Mouse (Mus musculus) kidney, embryonic 14.5 days (tissue): Measurements from ENCODE around the gene Cd177. TPM values are rescaled to one million over a fixed set of nuclear protein-coding genes. Genes with fewer than 3 reads are reported as not detected.
"Not testable (repeated sequence)": the region's sequence is repeated elsewhere in the genome, so short reads cannot be mapped to it uniquely, and the experiment has no call there.

Source experiments
- ATAC-seq: fragments of 200-750 bp; cut with Nextera tagmentation; 2 replicates; pipeline ENCODE4 v1.8.0; 2017; ENCODE audit warnings: moderate number of reproducible peaks, mild to moderate bottlenecking, moderate TSS enrichment, moderate library complexity; ENCODE audit not compliant: low FRiP score, low TSS enrichment
- H3K27ac ChIP-seq: fragments of 300-500 bp; sonication (generic); 2 replicates; pipeline ENCODE4 v1.5.1; 2014; ENCODE audit warnings: low read depth, mild to moderate bottlenecking, low read length, moderate library complexity, mixed read lengths
- H3K27me3 ChIP-seq: fragments of 300-500 bp; sonication (generic); 2 replicates; pipeline ENCODE4 v1.6.1; 2014; ENCODE audit warnings: mild to moderate bottlenecking, low read length; ENCODE audit not compliant: control insufficient read depth, insufficient read depth
- H3K36me3 ChIP-seq: fragments of 300-500 bp; sonication (generic); 2 replicates; pipeline ENCODE4 v1.6.1; 2014; ENCODE audit warnings: low read length, mixed read lengths; ENCODE audit not compliant: control insufficient read depth, insufficient read depth
- H3K4me1 ChIP-seq: fragments of 300-500 bp; sonication (generic); 2 replicates; pipeline ENCODE4 v1.6.1; 2014; ENCODE audit warnings: low read length, mixed read lengths; ENCODE audit not compliant: control insufficient read depth, insufficient read depth
- H3K4me2 ChIP-seq: fragments of 300-500 bp; sonication (generic); replicated peaks from 2 replicates; pipeline ENCODE4 v1.6.1; 2014; ENCODE audit warnings: low read depth, mild to moderate bottlenecking, low read length
- H3K4me3 ChIP-seq: fragments of 300-500 bp; sonication (generic); 2 replicates; pipeline ENCODE4 v1.5.1; 2014; ENCODE audit warnings: mild to moderate bottlenecking, low read length
- H3K9ac ChIP-seq: fragments of 300-500 bp; sonication (generic); 2 replicates; pipeline ENCODE4 v1.6.1; 2014; ENCODE audit warnings: low read depth, mild to moderate bottlenecking, low read length, moderate library complexity
- H3K9me3 ChIP-seq: fragments of 300-500 bp; sonication (generic); 2 replicates; pipeline ENCODE4 v1.6.1; 2016; ENCODE audit warnings: low read length; ENCODE audit not compliant: control insufficient read depth
- WGBS: fragments of 180-500 bp; shearing (Covaris S2); extraction: QIAGEN DNeasy Blood & Tissue Kit; methylation state at CpG from one replicate; pipeline ENCODE4 v1.1.7; 2014; 5-methylcytosine and 5-hydroxymethylcytosine counted together
- polyA plus RNA-seq: library from polyadenylated mRNA; unstranded; fragments of >200 nt; fragmentation: Nextera tagmentation; extraction: Ambion mirVana; gene quantifications from 2 replicates; pipeline ENCODE4 v1.2.1, GENCODE M21; 2014

Cd177 gene
- polyA plus RNA-seq, 1 experiment from 2014 or later = 0.24 TPM

DNA sequence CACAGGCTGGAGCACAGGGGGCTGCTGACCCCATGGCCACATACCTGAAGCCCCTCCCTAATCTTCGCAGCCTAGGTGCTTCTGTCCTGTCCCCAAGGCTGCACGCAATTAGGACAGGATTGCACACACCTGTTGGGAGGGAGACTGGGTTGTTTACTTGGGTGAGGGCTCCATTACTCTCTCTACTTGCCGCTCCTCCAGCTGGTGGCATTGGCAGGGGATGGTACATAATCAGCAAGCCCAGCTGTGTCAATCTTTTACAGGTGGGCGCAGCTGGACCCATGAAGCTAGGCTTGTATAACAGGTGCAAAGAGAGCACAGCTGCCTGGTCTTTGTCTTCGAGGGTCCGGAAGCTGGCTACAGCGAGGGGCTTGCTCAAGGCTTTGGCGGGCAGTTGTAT lies 2.5 kb upstream of the Cd177 start:
- Histone ChIP-seq H3K27ac (no peak overlapping the region), H3K9ac (no peak overlapping the region), H3K36me3 (no peaks in the 10 kb centered on the region), H3K4me3 (no peak overlapping the region), H3K4me2 (no peak overlapping the region), H3K27me3 (no peaks in the 10 kb centered on the region), H3K4me1 (no peaks in the 10 kb centered on the region), H3K9me3 (no peaks in the 10 kb centered on the region)
- 85% methylated on average over 8 of the region's 8 CpGs for WGBS
- ATAC-seq = no peak

DNA sequence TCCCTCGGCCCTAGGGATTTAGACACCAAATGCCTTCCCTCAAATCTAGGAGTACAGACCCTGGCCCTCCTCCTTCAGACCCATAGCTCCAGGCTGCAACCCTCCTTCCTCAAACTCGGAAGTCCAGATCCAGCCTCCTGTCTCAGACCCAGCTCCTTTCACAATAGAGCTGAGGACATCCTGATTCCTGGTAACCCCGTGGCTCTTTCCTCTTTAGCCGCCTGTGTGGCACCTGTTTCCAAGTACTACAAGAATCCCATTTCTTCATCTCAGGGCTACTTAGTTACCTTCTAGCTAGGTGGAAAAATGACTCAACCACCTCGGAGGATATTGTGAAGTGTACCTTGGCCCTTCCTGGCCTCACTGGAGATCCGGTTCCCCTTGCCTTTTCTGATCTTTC lies 1.1 kb upstream of the Cd177 start:
- Histone ChIP-seq H3K36me3 (no peaks in the 10 kb centered on the region), H3K4me2 (no peak overlapping the region), H3K27me3 (no peaks in the 10 kb centered on the region), H3K4me1 (no peaks in the 10 kb centered on the region), H3K4me3 (no peak overlapping the region), H3K9me3 (no peaks in the 10 kb centered on the region), H3K27ac (no peak overlapping the region), H3K9ac (no peak overlapping the region)
- no peak for ATAC-seq
- WGBS = 75% methylated on average over 6 of the region's 6 CpGs

DNA sequence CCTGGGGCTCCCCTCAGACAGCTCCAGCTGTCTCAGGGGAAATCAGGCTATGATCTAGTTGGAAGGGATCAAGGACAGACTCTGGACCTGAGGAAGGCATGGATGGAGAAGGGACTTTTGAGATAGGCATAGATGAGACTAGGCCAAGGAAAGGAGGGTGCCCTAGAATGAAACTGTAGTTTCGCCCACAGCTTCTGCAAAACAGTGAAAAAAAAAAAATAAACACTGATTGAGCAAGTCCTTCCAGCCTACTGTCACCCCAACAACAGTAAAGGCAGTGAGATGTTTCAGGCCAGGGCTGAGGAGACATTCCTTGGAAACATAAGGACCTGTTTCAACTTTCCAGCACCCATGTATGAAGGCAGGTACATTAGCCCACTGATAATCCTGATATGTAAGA lies 1.6 kb downstream of the Cd177 start:
- no peak overlapping the region for H3K4me3 ChIP-seq
- H3K4me2 ChIP-seq = no peak overlapping the region
- H3K27me3 ChIP-seq = no peaks in the 10 kb centered on the region
- no peak for ATAC-seq
- 96% methylated on average over 1 of the region's 1 CpGs for WGBS
- H3K9me3 ChIP-seq = no peaks in the 10 kb centered on the region
- H3K36me3 ChIP-seq = no peaks in the 10 kb centered on the region
- H3K9ac ChIP-seq = no peak overlapping the region
- no peaks in the 10 kb centered on the region for H3K4me1 ChIP-seq
- H3K27ac ChIP-seq = no peak overlapping the region

DNA sequence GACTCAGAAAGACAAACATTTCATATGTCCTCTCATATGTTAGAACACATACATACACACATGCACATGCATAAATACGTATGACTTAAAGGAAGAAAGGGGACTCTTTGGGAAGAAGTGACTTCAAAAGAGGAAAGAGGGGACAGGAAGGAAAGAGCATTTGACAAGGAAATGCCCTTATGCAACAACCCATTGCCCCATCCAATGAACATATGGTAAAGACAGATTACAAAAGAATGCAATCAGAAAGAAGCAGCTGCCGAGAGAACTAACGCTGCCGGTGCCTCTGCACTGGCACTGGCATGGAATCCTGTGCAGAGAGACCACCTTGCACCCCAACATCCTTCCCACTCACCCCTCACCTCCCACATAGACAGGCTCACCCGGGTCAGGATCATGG lies 6.6 kb downstream of the Cd177 start:
- H3K9ac ChIP-seq = no peak overlapping the region
- H3K9me3 ChIP-seq = no peaks in the 10 kb centered on the region
- no peaks in the 10 kb centered on the region for H3K36me3 ChIP-seq
- no peak overlapping the region for H3K27ac ChIP-seq
- WGBS = 83% methylated on average over 5 of the region's 5 CpGs
- H3K4me3 ChIP-seq = no peak overlapping the region
- ATAC-seq = no peak
- no peaks in the 10 kb centered on the region for H3K27me3 ChIP-seq
- H3K4me2 ChIP-seq = no peak overlapping the region
- no peaks in the 10 kb centered on the region for H3K4me1 ChIP-seq

DNA sequence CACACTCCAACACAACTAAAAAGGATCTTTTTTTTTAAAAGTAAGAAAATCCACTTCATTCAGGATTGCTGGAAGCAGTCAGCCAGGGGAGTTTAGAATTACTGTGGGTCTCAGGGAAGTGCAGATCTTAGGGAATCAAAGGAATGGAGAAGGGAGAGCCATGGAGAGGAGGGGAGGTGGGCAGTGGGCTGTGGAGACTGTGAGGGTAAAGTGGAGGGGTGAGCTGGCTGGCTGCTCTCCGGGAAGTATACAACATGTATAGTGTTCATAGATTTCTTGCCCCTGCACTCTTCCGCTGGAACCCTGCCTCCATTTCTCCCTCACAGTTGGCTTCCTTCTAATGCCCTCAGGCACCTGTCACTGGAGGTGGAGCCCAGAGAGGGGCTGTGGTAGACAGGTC lies 8.5 kb downstream of the Cd177 start:
- no peaks in the 10 kb centered on the region for H3K36me3 ChIP-seq
- H3K4me2 ChIP-seq = no peak overlapping the region
- no peaks in the 10 kb centered on the region for H3K9me3 ChIP-seq
- H3K9ac ChIP-seq = no peak overlapping the region
- no peak overlapping the region for H3K27ac ChIP-seq
- 0 out of 2 replicates have a peak, but pooled peaks cover 2% of the 10 kb centered on the region for H3K4me1 ChIP-seq
- no peaks in the 10 kb centered on the region for H3K27me3 ChIP-seq
- H3K4me3 ChIP-seq = no peak overlapping the region
- ATAC-seq = 0 out of 2 replicates have a peak, but pooled peaks have one; percentile 24
- WGBS = 67% methylated on average over 2 of the region's 2 CpGs

DNA sequence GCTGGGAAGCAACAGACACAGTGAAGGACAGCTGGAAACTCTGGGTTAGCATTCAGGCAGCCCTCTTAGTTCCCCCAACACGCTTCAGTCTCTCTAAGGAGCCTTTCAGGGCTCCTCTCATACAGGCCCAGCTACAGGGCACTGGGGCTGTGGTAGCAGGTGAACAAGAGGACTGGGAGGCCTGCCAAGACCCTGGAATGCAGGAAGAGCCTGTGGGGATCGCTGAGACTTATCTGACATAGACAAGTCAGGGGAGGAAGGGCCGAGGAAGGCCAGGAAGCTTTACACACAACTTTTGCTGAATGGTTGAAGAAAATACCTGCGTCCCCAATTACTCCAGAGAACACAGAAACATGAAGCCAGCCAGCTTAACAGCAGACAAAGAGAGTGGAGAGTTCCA lies 9.4 kb downstream of the Cd177 start:
- no peaks in the 10 kb centered on the region for H3K27me3 ChIP-seq
- no peak overlapping the region for H3K4me3 ChIP-seq
- no peaks in the 10 kb centered on the region for H3K36me3 ChIP-seq
- no peak overlapping the region for H3K4me2 ChIP-seq
- no peaks in the 10 kb centered on the region for H3K9me3 ChIP-seq
- no peak for ATAC-seq
- WGBS = 50% methylated on average over 4 of the region's 4 CpGs
- H3K9ac ChIP-seq = no peak overlapping the region
- H3K27ac ChIP-seq = 0 out of 2 replicates have a peak overlapping the region, but pooled peaks have one; percentile 1
- H3K4me1 ChIP-seq = 0 out of 2 replicates have a peak, but pooled peaks cover 3% of the 10 kb centered on the region

DNA sequence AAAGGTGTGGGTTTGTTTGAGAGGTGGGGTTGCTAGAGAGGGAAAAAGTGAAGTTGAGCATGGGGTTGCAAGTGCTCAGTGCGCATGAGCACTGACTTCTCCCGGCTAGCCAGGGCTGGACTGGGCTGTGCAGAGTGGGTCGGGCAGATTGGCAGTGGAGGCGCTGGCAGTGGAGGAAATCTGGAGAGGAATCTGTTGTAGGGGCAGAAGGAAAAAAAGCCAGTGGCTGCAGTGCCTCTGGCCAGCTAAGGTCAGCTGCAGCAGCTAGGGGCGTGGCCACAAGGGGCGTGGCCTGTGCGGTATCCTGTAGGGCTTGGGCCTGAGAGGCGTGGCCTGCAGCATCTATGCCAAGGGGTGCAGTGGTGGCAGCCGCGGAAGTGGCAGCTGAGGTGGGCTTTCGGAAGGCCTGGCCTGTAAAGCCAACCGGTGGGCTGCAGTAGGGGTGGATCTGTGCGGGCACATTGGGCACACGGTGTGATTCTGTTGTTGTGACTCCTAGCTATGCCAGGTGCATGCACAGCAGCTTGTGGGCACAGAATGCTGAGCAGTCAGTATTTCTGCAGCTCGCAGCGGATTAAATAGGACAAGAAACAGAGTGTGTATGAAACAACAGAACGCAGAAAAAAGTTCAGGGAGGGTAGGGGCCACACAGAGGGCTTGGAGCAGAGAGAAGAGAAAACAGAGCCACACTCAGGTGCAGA lies 24.0 kb downstream of the Cd177 start:
- WGBS = 19% methylated on average over 17 of the region's 17 CpGs
- Histone ChIP-seq H3K9ac (no peak overlapping the region), H3K4me2 (peak overlapping the region; percentile 8; the same call in 1 of the 2 replicates), H3K4me1 (0 out of 2 replicates have a peak, but pooled peaks cover 4% of the 10 kb centered on the region), H3K27me3 (no peaks in the 10 kb centered on the region), H3K27ac (no peak overlapping the region), H3K36me3 (no peaks in the 10 kb centered on the region), H3K9me3 (peaks cover 4% of the 10 kb centered on the region; the same call in 1 of the 2 replicates), H3K4me3 (no peak overlapping the region)
- ATAC-seq = peak; percentile 81

DNA sequence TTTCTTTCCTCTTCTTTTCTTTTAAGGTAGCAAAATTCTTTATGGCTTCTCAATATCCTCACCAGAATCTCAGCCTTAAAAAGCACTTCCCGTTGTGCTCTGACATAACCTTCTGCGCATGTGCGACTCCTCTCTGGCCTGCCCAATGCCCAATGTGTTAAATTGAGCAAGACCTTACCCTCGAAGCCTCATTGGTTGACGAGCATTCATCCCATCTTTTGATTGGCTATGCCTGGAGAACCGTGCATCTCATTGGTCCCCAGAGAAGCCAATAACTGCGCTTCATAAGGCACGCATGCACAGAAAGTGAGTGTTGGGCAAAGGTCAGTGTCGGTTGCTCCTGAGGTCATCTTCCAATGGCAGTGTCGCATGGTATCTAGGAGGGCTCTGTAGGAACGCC lies 33.3 kb downstream of the Cd177 start, which contains the start of gene Gm4763:
TSS of gene Gm4763 (minus strand) at position 101 of the 400 bp plus-strand sequence.
- not testable (repeated sequence) for H3K4me2 ChIP-seq, H3K9ac ChIP-seq, H3K27ac ChIP-seq, H3K9me3 ChIP-seq, ATAC-seq, H3K4me1 ChIP-seq, H3K4me3 ChIP-seq, H3K36me3 ChIP-seq, H3K27me3 ChIP-seq
- WGBS = 91% methylated on average over 11 of the region's 11 CpGs

DNA sequence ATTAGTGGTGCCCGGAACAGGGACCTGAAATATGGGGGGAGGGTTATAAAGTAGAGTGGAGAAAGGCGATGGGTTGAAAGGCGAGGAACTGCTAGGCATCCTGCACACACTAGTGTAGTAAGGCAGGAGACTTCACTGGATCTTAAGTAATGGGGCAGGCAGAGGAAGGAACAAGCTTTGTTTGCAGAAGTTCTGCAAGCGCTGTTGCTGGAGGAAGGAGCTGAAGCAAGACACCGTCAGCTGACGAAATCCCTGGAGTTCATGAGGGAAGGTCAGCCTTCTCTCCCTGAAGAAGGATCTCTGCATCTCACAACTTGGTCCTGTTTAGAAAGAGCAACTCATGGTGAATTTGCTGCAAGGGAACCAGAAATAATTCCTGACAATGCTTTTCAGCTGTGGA lies 45.1 kb downstream of the Cd177 start:
- no peak overlapping the region for H3K4me3 ChIP-seq
- no peaks in the 10 kb centered on the region for H3K9me3 ChIP-seq
- H3K4me2 ChIP-seq = no peak overlapping the region
- ATAC-seq = no peak
- H3K27me3 ChIP-seq = no peaks in the 10 kb centered on the region
- no peaks in the 10 kb centered on the region for H3K36me3 ChIP-seq
- no peak overlapping the region for H3K9ac ChIP-seq
- H3K4me1 ChIP-seq = no peaks in the 10 kb centered on the region
- 74% methylated on average over 6 of the region's 6 CpGs for WGBS
- no peak overlapping the region for H3K27ac ChIP-seq
